Mouse (Mus musculus) brain, adult 2 months (tissue): ENCODE results near the gene Vmn1r1.
"Not testable (repeated sequence)": the region's sequence is repeated elsewhere in the genome, so short reads cannot be mapped to it uniquely, and the experiment has no call there.

Experiments
- DNase-seq: peaks from one replicate; pipeline ENCODE4 v3.0.0; 2011; ENCODE audit warnings: low read depth, low spot score

Vmn1r1 gene

DNA sequence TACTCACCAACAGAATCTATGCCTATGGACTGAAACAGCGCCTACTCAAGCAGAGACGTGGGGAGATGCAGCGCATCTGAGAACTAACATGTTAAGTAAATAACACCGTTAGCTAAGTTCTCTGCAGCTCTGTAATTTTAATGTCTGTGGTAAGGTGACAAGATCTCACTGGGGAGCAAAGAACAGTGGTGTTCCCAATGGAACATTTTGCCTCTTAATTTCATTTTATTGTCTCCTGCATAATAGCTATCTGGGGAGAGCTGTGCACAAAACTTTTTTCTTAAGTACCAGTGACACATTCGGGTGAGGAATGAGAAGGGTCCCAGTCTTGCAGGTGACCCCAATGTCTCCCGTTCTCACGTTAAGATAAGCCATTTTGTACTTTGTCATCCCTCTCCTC is at the start of gene Vmn1r1:
TSS of gene Vmn1r1 (minus strand) at position 101 of the 400 bp plus-strand sequence.
- peak; percentile 14 for DNase-seq

GRCm38 (mm10) chr1:182210322-182210721 is 46.0 kb upstream of the Vmn1r1 start:
- DNase-seq, result no peak

- DNase-seq, result no peak
Measured at GRCm38 (mm10) chr1:182192581-182192980, 28.3 kb upstream of the Vmn1r1 start.

- DNase-seq, result no peak
Measured at GRCm38 (mm10) chr1:182191816-182192545, 27.7 kb upstream of the Vmn1r1 start.

DNA sequence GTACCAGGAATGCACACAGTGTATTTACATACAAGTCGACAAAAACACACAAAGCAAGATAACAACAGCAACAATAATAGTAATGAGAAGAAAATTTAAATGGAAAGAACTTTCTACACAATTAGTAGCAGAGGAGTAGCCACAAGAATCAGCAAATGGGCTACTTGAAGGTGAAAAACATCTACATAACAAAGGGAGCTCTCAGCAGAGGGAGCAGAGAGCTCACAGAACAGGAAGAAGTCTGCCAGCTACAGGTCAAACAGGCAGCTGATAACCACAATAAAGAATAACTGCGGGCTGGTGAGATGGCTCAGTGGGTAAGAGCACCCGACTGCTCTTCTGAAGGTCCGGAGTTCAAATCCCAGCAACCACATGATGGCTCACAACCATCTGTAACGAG is 26.9 kb upstream of the Vmn1r1 start:
- DNase-seq, result no peak

GRCm38 (mm10) chr1:182189669-182190440 is 25.6 kb upstream of the Vmn1r1 start:
- DNase-seq, result no peak

- not testable (repeated sequence) for DNase-seq
Measured at GRCm38 (mm10) chr1:182182449-182182848, 18.2 kb upstream of the Vmn1r1 start.

GRCm38 (mm10) chr1:182181456-182182305 is 17.4 kb upstream of the Vmn1r1 start:
- no peak for DNase-seq

GRCm38 (mm10) chr1:182176985-182177384 is 12.7 kb upstream of the Vmn1r1 start:
- not testable (repeated sequence) for DNase-seq

- not testable (repeated sequence) for DNase-seq
Measured at GRCm38 (mm10) chr1:182170206-182170605, 5.9 kb upstream of the Vmn1r1 start.

DNA sequence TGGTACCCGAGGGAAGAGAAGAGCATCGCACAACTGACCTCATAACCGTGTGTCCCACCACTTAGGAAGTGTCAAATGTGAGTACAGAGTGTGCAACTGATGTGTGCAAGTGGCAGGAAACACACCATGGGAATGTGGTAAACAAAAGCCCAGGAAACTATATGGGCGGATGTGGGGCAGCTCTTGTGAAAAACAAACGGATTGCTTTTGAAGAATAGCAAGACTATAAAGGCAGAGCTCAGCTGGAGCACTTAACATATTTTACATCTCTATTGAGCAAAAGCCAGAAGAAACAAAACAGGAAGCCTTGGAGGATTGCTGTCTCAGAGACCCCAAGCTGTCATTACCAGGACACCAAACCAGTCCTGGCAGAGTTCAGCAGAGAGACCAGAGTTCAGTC is 1.3 kb downstream of the Vmn1r1 start:
- no peak for DNase-seq

DNA sequence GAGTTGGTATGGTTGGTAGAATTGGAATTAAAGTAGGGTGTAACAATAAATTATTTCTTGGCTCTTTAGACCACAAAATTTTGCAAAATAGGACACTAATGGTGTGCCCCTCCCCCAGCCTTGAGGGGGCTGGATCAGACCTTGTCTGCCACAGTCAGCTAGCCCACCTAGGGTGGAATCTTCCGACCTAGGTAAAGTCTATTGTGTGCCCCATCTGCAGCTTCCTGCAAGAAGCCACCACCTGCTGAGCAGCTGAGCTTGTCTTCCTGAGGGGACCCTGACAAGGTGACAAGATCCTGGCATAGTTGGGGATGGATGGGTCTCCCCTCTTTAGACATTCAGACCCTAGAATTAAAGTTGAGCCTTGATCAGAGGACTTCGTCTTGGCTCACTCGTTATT is 4.7 kb downstream of the Vmn1r1 start:
- DNase-seq, result no peak

DNA sequence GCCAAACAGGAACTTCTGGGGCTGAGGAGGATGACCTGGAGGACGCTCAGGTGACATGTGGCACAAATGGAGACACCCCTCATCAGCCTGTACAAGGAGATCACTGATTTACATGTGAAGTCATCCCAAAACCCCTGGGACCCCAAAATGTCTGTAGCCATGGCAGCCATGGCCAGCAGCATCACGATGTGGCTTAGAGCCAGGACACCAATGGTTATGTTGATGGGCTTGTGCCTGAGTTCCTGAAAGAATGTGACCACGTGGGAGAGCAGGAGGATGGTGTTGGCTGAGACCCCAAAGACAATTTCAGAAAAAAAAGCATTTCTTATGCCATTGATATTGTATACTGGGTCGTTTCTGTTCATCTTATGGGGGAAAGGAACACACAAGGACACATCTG is 6.6 kb downstream of the Vmn1r1 start:
- no peak for DNase-seq

GRCm38 (mm10) chr1:182149966-182150365 is 14.3 kb downstream of the Vmn1r1 start:
- DNase-seq, result no peak

GRCm38 (mm10) chr1:182148864-182149514 is 15.3 kb downstream of the Vmn1r1 start:
- DNase-seq, result no peak

GRCm38 (mm10) chr1:182145546-182145945 is 18.7 kb downstream of the Vmn1r1 start:
- DNase-seq, result no peak

- no peak for DNase-seq
Measured at GRCm38 (mm10) chr1:182143288-182143687, 21.0 kb downstream of the Vmn1r1 start.

GRCm38 (mm10) chr1:182142725-182143124 is 21.6 kb downstream of the Vmn1r1 start:
- no peak for DNase-seq

DNA sequence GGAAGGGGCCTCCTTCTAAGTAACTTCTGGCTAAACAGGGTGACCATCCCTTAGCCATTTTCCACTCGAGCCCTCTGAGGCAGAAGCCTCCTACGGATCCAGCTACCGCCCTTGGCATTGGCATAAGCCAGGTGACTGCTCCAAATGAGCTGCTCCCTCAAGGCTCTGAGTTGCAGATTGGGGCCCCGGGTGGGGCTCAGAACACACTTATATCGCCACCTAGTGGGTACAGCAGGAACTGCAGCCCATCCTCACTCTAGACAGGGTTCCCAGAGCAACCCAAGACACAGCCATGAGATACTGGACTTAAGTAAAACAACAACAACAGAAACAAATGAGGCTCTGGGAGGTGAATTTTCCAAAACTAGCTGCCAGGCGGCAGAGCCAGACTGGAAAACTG is 23.9 kb downstream of the Vmn1r1 start:
- peak; percentile 85 for DNase-seq

- DNase-seq, result no peak
Measured at GRCm38 (mm10) chr1:182139937-182140336, 24.3 kb downstream of the Vmn1r1 start.

- no peak for DNase-seq
Measured at GRCm38 (mm10) chr1:182138172-182138571, 26.1 kb downstream of the Vmn1r1 start.
